Mouse (Mus musculus) frontal cortex, adult (tissue): ENCODE measurements around the gene Smurf1.

Source experiments
- ATAC-seq: cut with Nextera tagmentation; 2 replicates; pipeline ENCODE4 v1.9.2; 2017; ENCODE audit warnings: mild to moderate bottlenecking, moderate library complexity, mixed read lengths; ENCODE audit not compliant: low TSS enrichment

Gene Smurf1

DNA sequence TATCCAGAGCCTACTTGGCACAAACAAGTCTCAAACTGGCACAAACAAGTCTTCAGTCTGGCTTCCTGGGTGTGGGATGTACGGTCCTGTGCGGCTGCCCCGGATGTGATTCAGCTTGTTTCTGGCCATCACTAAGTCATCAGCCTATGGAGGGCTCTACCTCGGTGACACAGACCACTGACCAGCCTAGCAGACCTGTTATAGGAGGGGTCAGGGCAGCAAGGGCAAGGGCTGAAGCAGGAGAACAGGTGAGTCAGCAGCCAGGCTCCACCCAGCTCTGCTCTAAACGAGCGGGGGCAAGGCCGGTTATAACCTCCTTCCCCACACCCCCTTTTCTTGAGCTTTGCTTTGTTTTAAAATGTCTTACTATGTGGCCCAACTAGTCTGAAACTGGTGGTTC lies 11.2 kb downstream of the Smurf1 start:
- ATAC-seq, result no peak

DNA sequence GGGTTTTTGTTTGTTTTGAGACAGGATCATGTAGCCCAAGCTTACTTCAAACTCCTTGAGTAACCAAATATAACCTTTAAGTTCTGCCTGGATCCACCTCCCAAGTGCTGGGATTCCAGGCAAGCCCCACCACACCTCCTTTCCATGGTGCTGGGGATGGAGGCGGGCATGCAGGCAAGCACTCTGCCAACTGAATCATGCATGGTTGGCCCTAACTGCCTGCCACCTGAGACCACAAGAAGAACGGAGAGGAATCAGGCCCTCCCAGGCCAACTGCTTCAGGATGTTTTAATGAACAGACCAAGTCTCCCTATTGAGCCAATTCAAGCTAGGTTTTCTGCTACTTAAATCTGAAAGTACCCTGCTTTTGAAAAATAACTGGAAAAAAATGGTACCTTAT lies 13.1 kb downstream of the Smurf1 start:
- ATAC-seq, result no peak

GRCm38 (mm10) chr5:144950428-144951051 lies 15.1 kb downstream of the Smurf1 start:
- peak; percentile 48; the same call in 1 of the 2 replicates for ATAC-seq

GRCm38 (mm10) chr5:144949856-144950255 lies 15.8 kb downstream of the Smurf1 start:
- peak; percentile 38; the same call in 1 of the 2 replicates for ATAC-seq

DNA sequence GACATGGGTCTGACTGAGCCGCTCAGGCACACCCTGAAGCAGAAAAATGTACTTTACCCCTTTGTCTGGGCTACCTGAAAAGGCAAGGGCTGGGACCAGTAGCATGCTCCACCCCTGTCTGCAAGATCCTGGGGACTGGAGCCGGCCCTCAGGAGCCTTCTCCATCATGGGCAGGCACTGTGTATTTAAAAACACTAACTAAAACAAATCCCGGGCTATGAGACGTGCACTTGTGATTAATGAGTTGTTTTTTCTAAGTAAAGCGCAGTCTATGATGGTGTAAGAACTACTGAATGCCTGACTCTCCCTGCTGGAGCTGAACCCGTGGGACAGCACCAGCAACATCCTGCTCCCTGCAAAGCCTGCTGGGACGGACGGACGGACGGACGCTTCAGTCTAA lies 17.2 kb downstream of the Smurf1 start:
- ATAC-seq, result no peak

- ATAC-seq, result no peak
These were observed 17.6 kb downstream of the Smurf1 start for GRCm38 (mm10) chr5:144948002-144948401.

GRCm38 (mm10) chr5:144946032-144946431 lies 19.6 kb downstream of the Smurf1 start:
- ATAC-seq, result peak; percentile 42

DNA sequence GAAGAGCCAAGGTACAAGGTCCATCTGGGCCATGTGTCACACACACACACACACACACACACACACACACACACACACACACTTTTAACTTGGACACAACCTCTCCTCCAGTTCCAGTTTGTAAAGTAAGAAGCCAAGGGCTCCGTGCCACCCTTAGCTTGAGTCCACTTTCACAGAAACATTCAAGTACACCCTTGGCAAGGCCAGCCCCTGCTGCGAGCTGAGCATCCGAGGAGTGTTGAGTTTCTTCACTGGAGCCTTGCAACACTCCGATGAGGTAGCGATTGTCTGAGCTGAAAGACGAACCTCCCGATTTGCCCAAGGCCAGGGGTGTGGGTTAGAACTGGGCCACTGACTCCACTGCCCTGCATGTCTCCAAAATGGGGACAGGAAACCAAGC lies 20.7 kb downstream of the Smurf1 start:
- no peak for ATAC-seq

DNA sequence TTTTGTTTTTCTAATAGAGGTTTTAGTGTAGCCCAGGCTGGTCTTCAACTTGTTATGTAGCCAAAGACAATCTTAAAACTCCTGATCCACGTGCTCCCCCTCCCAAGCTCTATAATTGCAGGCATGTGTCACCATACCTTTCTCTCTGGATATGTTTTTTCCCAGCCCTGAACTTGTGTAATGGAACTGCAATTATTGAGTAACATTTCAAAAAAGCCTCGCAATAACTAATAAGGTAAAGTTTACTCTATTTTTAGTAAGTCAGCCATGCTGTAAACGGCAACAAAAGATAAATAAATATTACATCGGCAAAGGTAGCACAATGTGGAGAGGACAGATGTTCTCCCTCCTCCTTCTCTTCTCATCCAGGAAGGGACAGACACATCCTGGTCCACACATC lies 21.3 kb downstream of the Smurf1 start:
- no peak for ATAC-seq

GRCm38 (mm10) chr5:144943346-144943745 lies 22.3 kb downstream of the Smurf1 start:
- no peak for ATAC-seq

DNA sequence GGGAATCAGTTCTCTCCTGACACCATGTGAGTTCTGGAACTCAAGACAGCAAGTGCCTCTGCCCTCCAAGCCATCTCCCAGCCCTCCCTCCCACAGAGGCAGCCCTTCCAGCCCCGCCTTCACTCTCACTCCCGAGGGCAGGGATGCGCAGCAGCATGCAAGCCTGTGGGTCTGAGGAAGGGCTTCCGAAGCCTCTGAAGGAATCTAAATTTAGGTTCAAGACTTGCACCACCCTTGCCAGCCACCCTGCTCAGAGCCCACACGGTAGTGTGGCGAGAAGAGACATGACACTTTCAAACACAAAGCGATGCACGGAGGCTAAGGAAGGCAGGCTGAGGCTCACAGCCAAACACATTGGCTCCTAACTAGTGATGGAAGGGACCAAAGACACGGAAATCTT lies 23.2 kb downstream of the Smurf1 start:
- ATAC-seq, result peak; percentile 55

- no peak for ATAC-seq
These were observed 24.7 kb downstream of the Smurf1 start for GRCm38 (mm10) chr5:144940904-144941303.

GRCm38 (mm10) chr5:144937304-144937703 lies 28.3 kb downstream of the Smurf1 start:
- ATAC-seq, result peak; percentile 83

GRCm38 (mm10) chr5:144933486-144933885 lies 32.2 kb downstream of the Smurf1 start:
- ATAC-seq, result no peak

GRCm38 (mm10) chr5:144931841-144932240 lies 33.8 kb downstream of the Smurf1 start:
- ATAC-seq, result no peak

DNA sequence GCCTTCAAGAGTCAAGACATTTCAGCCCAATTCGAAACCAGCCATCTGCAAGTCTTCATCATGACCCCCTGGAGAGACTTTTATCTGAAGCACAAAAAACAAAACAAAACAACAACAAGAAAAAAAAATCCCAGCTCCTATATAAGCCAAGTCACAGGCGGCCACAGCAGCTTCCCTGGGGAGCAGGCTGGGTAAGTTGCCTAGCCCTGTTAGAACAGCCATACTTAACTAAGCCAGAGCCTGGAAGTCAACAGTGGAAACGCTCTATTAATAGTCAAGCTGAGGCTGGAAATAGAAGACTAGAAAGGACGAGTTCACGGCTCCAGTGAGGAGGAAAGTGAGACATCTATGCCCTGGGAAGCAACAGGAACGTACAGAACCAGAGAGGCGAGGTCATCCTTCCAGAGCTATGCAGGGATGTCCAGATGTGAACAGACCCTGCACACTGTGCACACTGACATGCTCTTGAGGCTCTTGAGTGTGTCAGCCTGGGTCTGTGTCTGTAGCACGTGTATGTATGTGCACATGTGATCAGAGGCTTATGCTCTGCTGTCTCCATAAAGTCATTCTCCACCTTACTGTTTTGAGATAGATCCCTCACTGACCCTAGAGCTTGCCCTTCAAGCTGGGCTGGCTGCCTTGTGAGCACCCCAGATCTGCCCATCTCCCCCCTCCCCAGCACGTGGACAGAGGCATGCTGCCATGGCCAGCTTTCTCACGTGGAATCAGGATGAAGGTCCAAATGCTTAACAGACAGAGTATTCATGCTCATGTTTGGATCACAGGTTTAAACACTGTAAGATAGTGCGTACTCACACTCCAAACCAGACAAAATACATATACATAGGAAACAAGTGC lies 36.6 kb downstream of the Smurf1 start:
- ATAC-seq, result peak; percentile 56

DNA sequence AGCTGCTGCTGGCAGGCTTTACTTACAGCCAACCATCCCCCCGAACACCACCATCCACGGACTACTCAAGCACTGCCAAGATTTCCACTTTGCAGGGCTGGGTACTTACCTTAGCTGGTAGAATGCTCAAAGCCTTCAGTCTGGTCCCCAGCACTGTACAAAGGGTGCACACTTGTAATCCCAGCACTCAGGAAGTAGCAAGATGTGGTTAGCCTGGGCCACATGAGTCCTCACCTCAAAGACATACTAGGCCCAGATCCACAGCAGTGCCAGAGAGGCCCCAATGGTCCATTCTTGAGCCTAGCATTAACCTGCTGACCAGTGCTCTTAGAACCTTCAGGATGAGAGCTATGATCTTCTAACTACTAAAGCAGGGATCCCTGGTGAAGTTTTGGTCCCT lies 39.4 kb downstream of the Smurf1 start:
- no peak for ATAC-seq

GRCm38 (mm10) chr5:144923351-144923750 lies 42.3 kb downstream of the Smurf1 start:
- peak; percentile 80 for ATAC-seq

- ATAC-seq, result no peak
These were observed 45.9 kb downstream of the Smurf1 start for GRCm38 (mm10) chr5:144919790-144920189.

DNA sequence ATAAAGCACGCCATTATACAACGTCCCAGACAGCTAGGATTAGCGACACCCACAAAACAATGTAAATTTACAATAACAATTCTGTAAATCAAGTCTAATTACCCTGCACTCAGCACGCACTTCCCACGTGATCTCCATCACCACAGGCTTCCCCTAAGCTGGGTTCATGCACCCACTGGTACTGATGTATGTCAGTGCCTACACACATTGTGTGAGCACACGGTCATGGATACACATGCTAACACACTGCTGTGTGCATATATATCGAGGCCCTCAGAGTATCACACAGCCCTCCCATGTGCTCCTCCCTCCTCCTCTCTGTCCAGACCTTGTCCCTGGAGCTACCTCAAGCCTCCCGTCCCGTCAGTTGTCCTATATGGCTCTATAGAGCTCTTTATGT lies 46.5 kb downstream of the Smurf1 start:
- ATAC-seq, result no peak

- no peak for ATAC-seq
These were observed 47.4 kb downstream of the Smurf1 start for GRCm38 (mm10) chr5:144918204-144918603.

DNA sequence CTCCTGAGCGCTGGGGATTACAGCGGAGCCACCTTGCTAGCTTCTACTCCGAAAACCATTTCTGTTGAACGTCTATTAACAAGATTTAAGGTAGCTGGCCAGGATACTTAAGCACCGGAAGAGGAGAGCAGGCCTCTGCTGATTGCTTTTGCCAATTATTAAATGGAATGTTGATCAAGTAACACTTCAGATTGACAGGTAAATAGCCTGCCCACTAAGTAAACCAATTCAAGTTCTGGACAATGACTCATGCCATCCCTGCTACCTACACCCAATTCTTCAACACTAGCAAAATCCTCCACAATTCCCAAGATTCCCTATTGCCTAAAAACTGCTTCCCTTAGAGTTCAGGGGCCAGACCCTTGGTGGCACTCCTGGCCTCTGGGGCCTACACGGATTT lies 48.5 kb downstream of the Smurf1 start:
- ATAC-seq, result no peak

DNA sequence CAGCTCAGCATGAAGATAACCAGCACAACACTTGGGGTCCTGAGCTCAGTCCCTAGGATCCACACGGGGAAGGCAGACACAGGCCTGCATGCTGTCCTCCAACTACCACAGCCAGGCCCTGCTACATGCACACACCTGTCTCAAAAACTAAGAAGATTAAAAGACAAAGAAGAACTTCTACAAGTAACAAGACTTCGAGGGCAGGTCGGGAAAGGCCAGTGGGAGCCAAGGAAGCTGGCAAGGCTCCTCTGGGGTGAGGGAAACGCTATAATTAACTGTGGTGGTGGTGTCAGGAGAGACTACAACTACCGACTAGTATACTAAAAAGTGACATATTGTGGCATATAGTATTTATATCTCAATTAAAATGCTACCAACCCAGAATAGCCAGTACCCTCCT lies 49.8 kb downstream of the Smurf1 start:
- ATAC-seq, result no peak
